Mouse (Mus musculus) hindbrain, embryonic 12.5 days (tissue): ENCODE results near the gene Oas2. TPM values are rescaled to one million over a fixed set of nuclear protein-coding genes. Genes with fewer than 3 reads are reported as not detected.

Experiments used
- ATAC-seq: fragments of 200-750 bp; cut with Nextera tagmentation; 2 replicates; pipeline ENCODE4 v1.8.0; 2017; ENCODE audit warnings: moderate TSS enrichment; ENCODE audit not compliant: low FRiP score
- H3K27ac ChIP-seq: fragments of 300-500 bp; sonication (generic); 2 replicates; pipeline ENCODE4 v1.5.1; 2016; ENCODE audit warnings: mild to moderate bottlenecking
- H3K27me3 ChIP-seq: fragments of 300-500 bp; sonication (generic); 2 replicates; pipeline ENCODE4 v1.6.1; 2016; ENCODE audit warnings: mild to moderate bottlenecking
- H3K36me3 ChIP-seq: fragments of 300-500 bp; sonication (generic); 2 replicates; pipeline ENCODE4 v1.6.1; 2016; ENCODE audit warnings: mild to moderate bottlenecking
- H3K4me1 ChIP-seq: fragments of 300-500 bp; sonication (generic); 2 replicates; pipeline ENCODE4 v1.6.1; 2016
- H3K4me2 ChIP-seq: fragments of 300-500 bp; sonication (generic); replicated peaks from 2 replicates; pipeline ENCODE4 v1.6.1; 2016; ENCODE audit warnings: mild to moderate bottlenecking
- H3K4me3 ChIP-seq: fragments of 300-500 bp; sonication (generic); 2 replicates; pipeline ENCODE4 v1.5.1; 2016; ENCODE audit warnings: mild to moderate bottlenecking
- H3K9ac ChIP-seq: fragments of 300-500 bp; sonication (generic); 2 replicates; pipeline ENCODE4 v1.6.1; 2016; ENCODE audit warnings: mild to moderate bottlenecking, moderate library complexity
- H3K9me3 ChIP-seq: fragments of 300-500 bp; sonication (generic); replicated peaks from 2 replicates; pipeline ENCODE4 v1.6.1; 2016; ENCODE audit warnings: mild to moderate bottlenecking
- WGBS: fragments of 180-500 bp; shearing (Covaris S2); methylation state at CpG from one replicate; pipeline ENCODE4 v1.1.7; 2016; 5-methylcytosine and 5-hydroxymethylcytosine counted together
- polyA plus RNA-seq: library from polyadenylated mRNA; unstranded; fragments of >200 nt; fragmentation: Nextera tagmentation; extraction: Ambion mirVana; gene quantifications from 2 replicates; pipeline ENCODE4 v1.2.1, GENCODE M21; 2016

Gene Oas2
- polyA plus RNA-seq, 1 experiment from 2014 or later = 0.30 TPM

GRCm38 (mm10) chr5:120721005-120721404 lies 28.6 kb downstream of the Oas2 start:
- no peak overlapping the region for H3K9ac ChIP-seq
- ATAC-seq = no peak
- 65% methylated on average over 7 of the region's 7 CpGs for WGBS

GRCm38 (mm10) chr5:120718600-120719378 lies 30.9 kb downstream of the Oas2 start:
- Histone ChIP-seq H3K9me3 (0 out of 2 replicates have a peak, but pooled peaks cover 5% of the 10 kb centered on the region), H3K27ac (no peak overlapping the region), H3K36me3 (no peaks in the 10 kb centered on the region), H3K4me2 (no peak overlapping the region), H3K27me3 (peaks cover 17% of the 10 kb centered on the region), H3K4me1 (peaks cover 5% of the 10 kb centered on the region; the same call in 1 of the 2 replicates), H3K4me3 (no peak overlapping the region), H3K9ac (no peak overlapping the region)
- 55% methylated on average over 14 of the region's 15 CpGs for WGBS
- ATAC-seq = peak; percentile 48; the same call in 1 of the 2 replicates

More at GRCm38 (mm10) chr5:120721005-120721404, 28.6 kb downstream of the Oas2 start:
- no peak overlapping the region for H3K4me3 ChIP-seq
- H3K27ac ChIP-seq = no peak overlapping the region
- H3K27me3 ChIP-seq = no peaks in the 10 kb centered on the region; the same call in 1 of the 2 replicates
- 0 out of 2 replicates have a peak, but pooled peaks cover 5% of the 10 kb centered on the region for H3K9me3 ChIP-seq
- H3K4me1 ChIP-seq = peaks cover 5% of the 10 kb centered on the region; the same call in 1 of the 2 replicates
- no peak overlapping the region for H3K4me2 ChIP-seq
- H3K36me3 ChIP-seq = no peaks in the 10 kb centered on the region

- ATAC-seq = no peak
- H3K36me3 ChIP-seq = no peaks in the 10 kb centered on the region
- 0 out of 2 replicates have a peak, but pooled peaks cover 5% of the 10 kb centered on the region for H3K9me3 ChIP-seq
- H3K4me2 ChIP-seq = no peak overlapping the region
- peaks cover 34% of the 10 kb centered on the region for H3K27me3 ChIP-seq
- H3K4me3 ChIP-seq = no peak overlapping the region
- no peak overlapping the region for H3K9ac ChIP-seq
- H3K4me1 ChIP-seq = peaks cover 7% of the 10 kb centered on the region
- WGBS = 79% methylated on average over 10 of the region's 10 CpGs
- no peak overlapping the region for H3K27ac ChIP-seq
Observed at GRCm38 (mm10) chr5:120717136-120717535, 32.5 kb downstream of the Oas2 start.

GRCm38 (mm10) chr5:120714314-120714713 lies 35.3 kb downstream of the Oas2 start:
- ATAC-seq = no peak
- Histone ChIP-seq H3K9ac (no peak overlapping the region), H3K36me3 (no peaks in the 10 kb centered on the region), H3K27ac (no peak overlapping the region), H3K27me3 (peaks cover 62% of the 10 kb centered on the region), H3K9me3 (no peaks in the 10 kb centered on the region), H3K4me1 (peaks cover 32% of the 10 kb centered on the region), H3K4me3 (no peak overlapping the region), H3K4me2 (no peak overlapping the region)
- WGBS = 2% methylated on average over 16 of the region's 16 CpGs

- H3K36me3 ChIP-seq = no peaks in the 10 kb centered on the region
- no peaks in the 10 kb centered on the region for H3K9me3 ChIP-seq
- peaks cover 77% of the 10 kb centered on the region for H3K27me3 ChIP-seq
- 60% methylated on average over 8 of the region's 8 CpGs for WGBS
- H3K27ac ChIP-seq = no peak overlapping the region
- no peak for ATAC-seq
- H3K9ac ChIP-seq = no peak overlapping the region
- no peak overlapping the region for H3K4me3 ChIP-seq
- H3K4me2 ChIP-seq = no peak overlapping the region
- peaks cover 44% of the 10 kb centered on the region for H3K4me1 ChIP-seq
Observed at GRCm38 (mm10) chr5:120712721-120713120, 36.9 kb downstream of the Oas2 start.

- H3K27me3 ChIP-seq = peaks cover 78% of the 10 kb centered on the region
- H3K36me3 ChIP-seq = no peaks in the 10 kb centered on the region
- H3K27ac ChIP-seq = peak within 1 kb of the TSS; percentile 79
- H3K4me2 ChIP-seq = peak within 1 kb of the TSS; percentile 90
- ATAC-seq = no peak
- peak within 1 kb of the TSS; percentile 54 for H3K4me3 ChIP-seq
- WGBS = 21% methylated on average over 3 of the region's 3 CpGs
- H3K4me1 ChIP-seq = peaks cover 47% of the 10 kb centered on the region
- H3K9ac ChIP-seq = peak within 1 kb of the TSS; percentile 82
- H3K9me3 ChIP-seq = no peaks in the 10 kb centered on the region
Observed at GRCm38 (mm10) chr5:120711827-120712226, 37.8 kb downstream of the Oas2 start, which contains the start of gene Dtx1. Gene Dtx1, minus strand, starts transcription at chr5:120711927.

- Histone ChIP-seq H3K9me3 (no peaks in the 10 kb centered on the region), H3K4me3 (peak overlapping the region; percentile 54), H3K4me2 (peak overlapping the region; percentile 90), H3K27me3 (peaks cover 78% of the 10 kb centered on the region), H3K36me3 (no peaks in the 10 kb centered on the region), H3K9ac (peak overlapping the region; percentile 82), H3K27ac (peak overlapping the region; percentile 79), H3K4me1 (peaks cover 51% of the 10 kb centered on the region)
- peak; percentile 4; the same call in 1 of the 2 replicates for ATAC-seq
- WGBS = 2% methylated on average over 39 of the region's 43 CpGs
Observed at GRCm38 (mm10) chr5:120711416-120711815, 38.2 kb downstream of the Oas2 start.

- H3K9ac ChIP-seq = peak overlapping the region; percentile 82
- WGBS = 3% methylated on average over 28 of the region's 34 CpGs
- H3K9me3 ChIP-seq = no peaks in the 10 kb centered on the region
- peak; percentile 50 for ATAC-seq
- peak overlapping the region; percentile 79 for H3K27ac ChIP-seq
- H3K4me1 ChIP-seq = peaks cover 55% of the 10 kb centered on the region
- peak overlapping the region; percentile 54 for H3K4me3 ChIP-seq
- H3K4me2 ChIP-seq = peak overlapping the region; percentile 90
- peaks cover 78% of the 10 kb centered on the region for H3K27me3 ChIP-seq
- H3K36me3 ChIP-seq = no peaks in the 10 kb centered on the region
Observed at GRCm38 (mm10) chr5:120710826-120711248, 38.8 kb downstream of the Oas2 start.

GRCm38 (mm10) chr5:120710161-120710825 lies 39.4 kb downstream of the Oas2 start:
- H3K9me3 ChIP-seq = no peaks in the 10 kb centered on the region
- WGBS = 2% methylated on average over 40 of the region's 40 CpGs
- no peaks in the 10 kb centered on the region for H3K36me3 ChIP-seq
- H3K27me3 ChIP-seq = peaks cover 78% of the 10 kb centered on the region
- H3K9ac ChIP-seq = peak overlapping the region; percentile 82
- peak overlapping the region; percentile 79 for H3K27ac ChIP-seq
- H3K4me1 ChIP-seq = peaks cover 55% of the 10 kb centered on the region
- peak overlapping the region; percentile 90 for H3K4me2 ChIP-seq
- peak; percentile 49 for ATAC-seq
- H3K4me3 ChIP-seq = peak overlapping the region; percentile 54

- Histone ChIP-seq H3K4me1 (peaks cover 63% of the 10 kb centered on the region), H3K27ac (peak overlapping the region; percentile 40; the same call in 1 of the 2 replicates), H3K9ac (peak overlapping the region; percentile 50), H3K36me3 (no peaks in the 10 kb centered on the region), H3K27me3 (peaks cover 71% of the 10 kb centered on the region), H3K9me3 (no peaks in the 10 kb centered on the region), H3K4me2 (peak overlapping the region; percentile 52), H3K4me3 (peak overlapping the region; percentile 22)
- no peak for ATAC-seq
- 26% methylated on average over 13 of the region's 13 CpGs for WGBS
Observed at GRCm38 (mm10) chr5:120706976-120707375, 42.7 kb downstream of the Oas2 start.

- H3K4me3 ChIP-seq = peak overlapping the region; percentile 22
- no peak for ATAC-seq
- H3K9ac ChIP-seq = peak overlapping the region; percentile 50
- H3K27ac ChIP-seq = peak overlapping the region; percentile 40; the same call in 1 of the 2 replicates
- no peaks in the 10 kb centered on the region for H3K9me3 ChIP-seq
- H3K36me3 ChIP-seq = no peaks in the 10 kb centered on the region
- peaks cover 59% of the 10 kb centered on the region for H3K4me1 ChIP-seq
- peak overlapping the region; percentile 52 for H3K4me2 ChIP-seq
- 2% methylated on average over 16 of the region's 16 CpGs for WGBS
- H3K27me3 ChIP-seq = peaks cover 67% of the 10 kb centered on the region
Observed at GRCm38 (mm10) chr5:120706541-120706940, 43.1 kb downstream of the Oas2 start.

GRCm38 (mm10) chr5:120704421-120704820 lies 45.2 kb downstream of the Oas2 start:
- WGBS = 48% methylated on average over 6 of the region's 6 CpGs
- H3K36me3 ChIP-seq = no peaks in the 10 kb centered on the region
- H3K4me3 ChIP-seq = no peak overlapping the region
- ATAC-seq = no peak
- peaks cover 63% of the 10 kb centered on the region for H3K27me3 ChIP-seq
- H3K9me3 ChIP-seq = no peaks in the 10 kb centered on the region
- no peak overlapping the region for H3K27ac ChIP-seq
- no peak overlapping the region for H3K9ac ChIP-seq
- H3K4me2 ChIP-seq = no peak overlapping the region
- H3K4me1 ChIP-seq = peaks cover 52% of the 10 kb centered on the region
